Mouse (Mus musculus): ENCODE measurements around the gene 1110065P20Rik.
A peak's percentile ranks its signal among the peaks of the same experiment; 100 is the strongest.

Gene 1110065P20Rik

DNA sequence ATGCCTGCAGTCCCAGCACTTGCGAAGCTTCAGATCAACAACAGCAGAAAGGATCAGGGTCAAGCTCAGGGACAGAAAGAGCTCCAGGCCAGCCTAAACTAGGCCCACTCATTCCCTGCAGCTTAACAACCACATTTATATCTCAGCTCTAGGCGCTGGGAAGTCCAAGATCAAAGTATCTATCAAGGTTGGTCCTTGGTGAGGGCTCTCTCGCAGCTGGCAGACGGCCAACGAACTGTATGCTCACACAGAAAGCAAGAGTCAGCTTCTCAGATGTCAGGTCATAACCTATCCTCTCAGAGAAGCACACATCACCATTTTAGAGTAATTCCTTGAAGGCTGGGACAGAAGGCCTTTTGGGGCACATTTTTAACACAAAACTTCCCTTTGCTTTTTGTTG lies 7.4 kb upstream of the 1110065P20Rik start:
- no peak for TF ChIP-seq GATA4 (IDR thresholded peaks at IDR 0.05; ENCODE audit: insufficient replicate concordance, low read length)

DNA sequence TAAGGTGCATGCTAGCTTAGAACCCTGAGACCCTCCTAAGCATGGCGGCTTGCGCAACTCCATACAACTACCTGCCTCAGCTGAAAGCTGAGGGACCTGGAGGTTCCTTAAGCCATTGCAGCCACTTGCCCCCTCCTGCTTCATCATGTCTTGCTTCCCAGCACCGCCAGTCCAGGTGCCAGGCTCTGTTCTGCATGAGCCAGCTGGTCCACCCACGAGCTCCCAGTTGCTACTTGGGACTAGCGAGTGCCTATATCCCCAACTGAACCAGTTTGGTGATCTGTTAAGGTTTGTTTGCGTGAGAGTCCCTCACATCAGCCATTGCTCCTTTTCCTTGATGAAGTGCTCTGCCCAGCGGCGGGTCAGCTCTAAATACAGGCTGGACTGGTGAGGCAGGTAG lies 5.3 kb upstream of the 1110065P20Rik start:
- TF ChIP-seq GATA4 (IDR thresholded peaks at IDR 0.05; ENCODE audit: insufficient replicate concordance, low read length) = no peak

DNA sequence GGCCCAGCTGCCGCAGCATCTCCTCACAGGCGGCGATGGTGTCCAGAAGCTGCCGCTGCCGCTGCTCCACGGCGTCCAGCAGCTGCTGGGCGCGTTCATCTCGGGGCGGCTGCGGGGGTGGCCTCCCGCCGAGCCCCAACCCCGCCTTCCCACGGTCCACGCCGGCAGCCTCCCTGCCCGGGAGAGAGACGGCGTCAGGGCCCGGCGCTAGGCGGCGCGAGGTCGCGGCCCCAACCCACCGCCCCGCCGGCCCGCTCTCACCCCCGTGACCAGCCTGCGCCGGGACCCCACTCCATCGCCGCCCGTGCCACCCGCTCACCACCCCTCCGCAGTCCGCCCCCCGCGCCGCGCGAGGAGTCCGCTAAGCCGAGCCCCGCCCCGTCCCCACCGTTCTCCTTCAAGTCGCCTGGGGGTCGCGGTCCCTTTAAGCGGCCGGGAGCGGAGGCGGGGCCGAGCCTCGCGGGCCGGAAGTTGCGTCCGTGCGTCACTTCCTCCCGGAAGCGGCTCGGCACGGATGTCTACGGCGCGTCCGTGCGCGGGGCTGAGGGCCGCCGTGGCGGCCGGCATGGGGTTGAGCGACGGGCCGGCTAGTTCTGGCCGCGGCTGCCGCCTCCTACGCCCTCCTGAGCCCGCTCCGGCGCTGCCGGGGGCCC lies 609 bp downstream of the 1110065P20Rik start, which contains the start of gene Yrdc:
Gene Yrdc, plus strand, starts transcription at position 419 of the 653 bp plus-strand sequence.
- TF ChIP-seq GATA4 (IDR thresholded peaks at IDR 0.05; ENCODE audit: insufficient replicate concordance, low read length) = no peak

DNA sequence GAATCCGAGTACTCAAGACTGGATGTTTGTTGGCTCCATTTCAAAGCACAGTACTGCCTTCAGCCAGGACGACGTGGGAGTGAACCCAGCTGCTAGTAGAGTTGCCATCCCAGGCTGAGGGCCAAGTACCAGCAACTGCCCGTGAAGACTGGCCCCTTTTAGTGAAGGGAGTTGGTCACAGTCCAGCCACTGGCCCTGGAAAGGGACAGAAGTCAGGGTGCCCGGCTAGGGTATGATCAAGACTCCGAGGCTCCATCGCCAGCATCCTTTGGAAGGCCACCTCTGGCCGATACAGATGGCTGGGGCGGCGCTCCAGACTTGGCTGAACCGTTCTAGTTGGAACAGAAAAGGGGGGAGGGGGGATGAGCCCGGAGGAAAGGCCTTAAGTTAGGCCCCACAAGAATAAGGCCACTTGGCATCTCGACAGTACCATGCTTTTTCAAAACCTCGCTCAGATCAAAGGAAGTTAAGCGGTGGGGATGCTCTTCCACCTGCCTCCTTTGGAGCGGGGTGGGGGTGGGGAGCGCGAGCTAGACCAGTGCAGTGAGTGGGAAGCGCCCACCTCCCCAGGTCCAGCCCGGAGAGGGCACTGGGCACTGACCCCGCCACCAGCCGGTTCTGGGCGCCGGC lies 1.2 kb downstream of the 1110065P20Rik start:
- no peak for TF ChIP-seq GATA4 (IDR thresholded peaks at IDR 0.05; ENCODE audit: insufficient replicate concordance, low read length)

DNA sequence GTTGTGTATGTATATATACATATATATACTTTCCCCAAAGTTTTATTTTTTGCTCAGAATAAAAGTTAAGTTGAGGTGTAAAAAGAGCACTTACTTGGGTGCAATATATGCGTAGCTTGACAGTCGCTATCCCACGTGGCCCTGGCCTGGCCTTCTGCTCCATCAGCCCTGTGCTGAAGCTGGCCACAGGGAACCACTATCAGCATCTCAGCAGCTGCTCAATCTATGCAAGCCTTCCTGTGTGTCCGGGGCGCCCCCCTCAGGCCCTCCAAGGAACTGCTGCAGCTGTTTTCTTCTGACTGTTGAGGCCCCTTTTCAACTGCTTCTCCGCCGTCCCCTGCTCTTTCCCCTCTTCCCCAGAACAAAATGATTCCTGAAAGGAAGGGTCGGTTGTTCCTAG lies 3.4 kb downstream of the 1110065P20Rik start:
- peak; percentile 78; the same call in 1 of the 2 replicates for TF ChIP-seq GATA4 (IDR thresholded peaks at IDR 0.05; ENCODE audit: insufficient replicate concordance, low read length)

DNA sequence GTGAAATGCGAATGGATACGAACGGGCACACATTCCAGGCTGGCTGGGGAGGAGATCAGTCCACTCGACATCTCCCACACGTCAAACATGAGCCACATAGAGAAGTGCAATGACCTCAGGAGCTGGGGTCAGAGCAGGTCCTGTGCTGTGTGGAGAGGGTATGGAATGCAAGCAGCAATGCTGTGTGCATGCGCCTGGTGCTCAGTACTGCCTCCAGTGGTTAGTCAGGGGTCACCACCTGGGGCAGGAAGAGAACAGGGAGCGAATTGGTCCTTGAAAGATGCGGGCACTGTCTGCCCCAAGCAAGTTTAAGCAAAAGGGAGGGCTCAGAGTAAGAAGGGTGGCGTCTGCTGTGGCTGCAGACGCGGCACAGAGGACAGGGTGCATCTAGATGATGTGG lies 7.5 kb downstream of the 1110065P20Rik start:
- no peak for TF ChIP-seq GATA4 (IDR thresholded peaks at IDR 0.05; ENCODE audit: insufficient replicate concordance, low read length)

DNA sequence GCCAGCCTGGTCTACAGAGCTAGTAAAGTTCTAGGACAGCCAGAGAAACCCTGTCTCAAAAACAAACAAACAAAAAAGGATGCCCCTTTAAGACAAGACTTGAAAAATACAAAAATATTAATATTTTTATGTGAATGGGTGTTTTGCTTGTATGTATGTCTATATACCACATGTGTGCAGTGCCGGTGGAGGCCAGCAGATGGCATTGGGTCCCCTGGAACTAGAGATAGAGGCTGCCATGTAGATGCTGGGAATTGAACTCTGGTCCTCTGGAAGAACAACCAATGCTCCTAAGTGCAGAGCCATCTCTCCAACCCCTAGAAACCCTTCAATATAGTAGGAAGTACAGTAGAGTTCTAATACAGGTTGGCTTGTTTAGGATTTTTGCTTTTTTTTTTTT lies 10.0 kb downstream of the 1110065P20Rik start:
- TF ChIP-seq GATA4 (IDR thresholded peaks at IDR 0.05; ENCODE audit: insufficient replicate concordance, low read length) = no peak

DNA sequence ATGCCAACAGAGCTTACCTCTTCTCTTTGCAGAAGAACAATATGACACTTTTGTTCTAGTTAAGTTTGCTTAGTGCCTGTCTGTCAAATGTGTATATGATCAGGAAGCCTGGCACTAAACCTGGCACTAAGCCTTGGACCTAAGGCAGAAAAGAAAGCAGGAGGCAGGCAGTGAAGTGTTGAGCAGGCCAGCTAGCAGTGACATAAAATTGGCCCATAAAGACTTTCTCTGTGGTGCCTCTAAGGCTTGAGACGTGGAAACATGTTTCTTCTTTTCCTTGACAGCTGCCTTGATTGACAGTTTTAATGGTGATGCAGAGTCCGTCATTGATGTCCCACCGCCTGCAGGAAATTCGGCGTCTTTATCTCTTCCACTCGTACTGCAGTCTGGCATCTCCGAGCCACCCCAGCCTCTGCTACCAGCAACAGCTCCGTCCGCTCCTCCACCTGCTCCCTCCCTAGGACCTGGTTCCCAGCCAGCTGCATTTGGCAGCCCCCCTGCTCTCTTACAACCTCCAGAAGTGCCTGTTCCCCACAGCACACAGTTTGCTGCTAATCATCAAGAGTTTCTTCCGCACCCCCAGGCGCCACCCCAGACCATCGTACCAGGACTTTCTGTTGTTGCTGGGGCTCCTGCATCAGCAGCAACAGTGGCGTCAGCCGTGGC lies 12.8 kb downstream of the 1110065P20Rik start:
- TF ChIP-seq GATA4 (IDR thresholded peaks at IDR 0.05; ENCODE audit: insufficient replicate concordance, low read length) = no peak

DNA sequence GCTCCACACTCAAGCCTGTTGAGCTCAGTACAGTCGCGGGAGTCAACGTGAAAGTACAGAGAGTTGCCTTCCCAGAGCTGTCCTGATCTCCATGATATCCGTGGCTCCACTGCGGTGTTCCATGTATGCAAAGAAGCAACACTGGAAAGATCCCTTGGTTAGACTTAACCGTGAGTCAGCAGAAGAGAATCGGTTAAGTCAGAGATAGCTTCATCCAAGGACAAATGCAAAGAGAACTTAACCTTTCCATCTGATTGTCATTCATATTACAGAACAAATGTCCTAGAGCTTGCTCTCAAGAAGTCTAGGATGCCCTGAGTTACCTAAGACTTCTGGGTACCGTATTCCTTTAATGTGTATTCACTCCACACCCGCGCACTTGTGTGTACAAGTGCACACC lies 18.2 kb downstream of the 1110065P20Rik start:
- no peak for TF ChIP-seq GATA4 (IDR thresholded peaks at IDR 0.05; ENCODE audit: insufficient replicate concordance, low read length)

DNA sequence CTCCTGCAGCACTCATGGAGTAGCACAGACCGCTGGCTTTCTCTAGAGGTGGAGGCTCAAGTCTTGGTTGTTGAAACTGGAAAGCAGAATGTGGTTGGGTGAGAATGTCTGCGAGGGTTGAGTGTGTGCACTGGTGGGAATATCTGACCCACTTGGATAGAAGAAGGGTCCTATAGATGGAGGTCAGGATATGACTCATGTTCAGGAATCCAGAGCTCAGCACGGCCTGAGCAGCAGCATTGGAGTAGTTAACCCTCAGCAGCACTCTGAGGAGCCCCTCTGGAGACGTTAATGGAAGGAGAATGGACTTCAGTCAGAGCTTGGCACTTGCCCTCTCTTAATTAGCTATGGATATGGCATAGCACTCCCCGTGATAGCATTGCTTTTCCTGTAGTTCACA lies 21.3 kb downstream of the 1110065P20Rik start:
- no peak for TF ChIP-seq GATA4 (IDR thresholded peaks at IDR 0.05; ENCODE audit: insufficient replicate concordance, low read length)

DNA sequence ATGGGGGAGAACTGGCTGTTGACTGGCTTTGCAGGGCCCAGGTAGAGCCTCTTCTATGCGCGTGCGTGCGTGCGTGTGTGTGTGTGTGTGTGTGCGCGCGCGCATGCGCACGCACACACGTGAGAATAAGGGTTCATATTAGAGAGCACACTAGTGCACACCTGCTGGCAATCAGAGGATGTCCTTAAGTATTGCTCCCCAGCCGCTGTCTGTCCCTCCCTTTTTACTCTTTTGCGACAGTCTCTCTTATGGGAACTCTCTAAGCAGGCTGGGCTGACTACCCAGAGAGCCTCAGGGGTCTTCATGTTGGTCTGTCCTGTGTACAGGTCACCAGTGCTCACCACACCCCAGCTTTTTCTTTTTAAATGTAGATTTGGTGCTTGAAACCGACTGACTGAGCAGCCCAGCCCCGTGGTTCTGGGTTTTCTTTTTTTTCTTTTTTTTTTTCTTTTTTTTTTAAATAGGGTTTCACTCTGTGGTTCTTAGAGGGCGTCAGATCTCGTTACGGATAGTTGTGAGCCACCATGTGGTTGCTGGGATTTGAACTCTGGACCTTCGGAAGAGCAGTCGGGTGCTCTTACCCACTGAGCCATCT lies 25.5 kb downstream of the 1110065P20Rik start:
- TF ChIP-seq GATA4 (IDR thresholded peaks at IDR 0.05; ENCODE audit: insufficient replicate concordance, low read length) = no peak

DNA sequence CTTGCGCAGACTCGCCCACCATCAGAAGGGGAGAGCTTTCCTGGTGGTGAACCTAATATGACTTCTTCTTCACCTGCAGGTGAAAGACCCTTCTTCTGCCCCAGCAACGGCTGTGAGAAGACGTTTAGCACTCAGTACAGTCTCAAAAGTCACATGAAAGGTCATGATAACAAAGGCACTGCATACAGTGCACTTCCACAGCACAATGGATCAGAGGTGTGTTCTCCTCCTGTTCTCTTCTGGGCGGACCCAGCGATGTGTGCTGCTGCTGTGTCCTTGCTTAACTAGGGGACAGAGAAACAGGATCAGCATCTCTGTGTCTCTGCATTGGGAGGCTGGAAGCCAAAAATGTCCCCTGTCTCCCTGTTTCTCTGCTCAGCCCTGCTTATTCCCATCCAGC lies 26.0 kb downstream of the 1110065P20Rik start:
- TF ChIP-seq GATA4 (IDR thresholded peaks at IDR 0.05; ENCODE audit: insufficient replicate concordance, low read length) = no peak

DNA sequence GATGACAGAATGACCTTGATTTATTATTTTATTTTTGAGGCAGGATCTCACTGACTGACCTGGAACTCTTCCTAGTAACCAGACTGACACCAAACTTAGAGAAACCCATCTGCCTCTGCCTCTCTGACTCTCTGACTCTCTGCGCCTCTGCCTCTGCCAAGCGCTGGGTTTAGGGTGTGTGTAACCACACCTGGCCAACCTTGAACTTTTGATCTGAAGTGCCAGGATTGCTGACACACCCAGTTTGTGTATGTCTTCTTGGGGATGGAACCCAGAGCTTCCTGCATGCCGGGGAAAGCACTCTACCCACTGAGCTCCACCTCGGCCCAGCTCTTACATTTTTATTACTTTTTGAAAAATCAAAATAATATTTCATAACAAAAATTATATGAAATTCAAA lies 32.2 kb downstream of the 1110065P20Rik start:
- no peak for TF ChIP-seq GATA4 (IDR thresholded peaks at IDR 0.05; ENCODE audit: insufficient replicate concordance, low read length)

DNA sequence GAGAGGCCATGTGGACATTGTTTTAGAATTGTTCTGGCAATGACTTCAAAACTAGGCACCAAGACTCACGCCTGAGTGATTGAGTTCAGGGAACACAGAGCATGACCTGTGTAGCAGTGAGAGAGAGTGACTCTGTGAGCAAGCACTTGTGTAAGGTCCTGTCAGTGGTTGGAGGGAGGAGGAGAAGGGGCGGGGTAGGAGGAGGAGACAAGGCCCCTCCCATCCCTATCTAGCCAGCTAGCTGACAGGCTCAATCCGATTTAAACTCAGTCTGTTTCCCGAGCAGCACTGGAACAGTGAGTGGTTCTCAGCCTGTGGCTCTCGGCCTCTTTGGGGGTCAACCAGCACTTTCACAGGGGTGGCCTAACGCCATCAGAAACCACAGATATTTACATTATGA lies 33.2 kb downstream of the 1110065P20Rik start:
- TF ChIP-seq GATA4 (IDR thresholded peaks at IDR 0.05; ENCODE audit: insufficient replicate concordance, low read length) = peak; percentile 24; the same call in 1 of the 2 replicates

DNA sequence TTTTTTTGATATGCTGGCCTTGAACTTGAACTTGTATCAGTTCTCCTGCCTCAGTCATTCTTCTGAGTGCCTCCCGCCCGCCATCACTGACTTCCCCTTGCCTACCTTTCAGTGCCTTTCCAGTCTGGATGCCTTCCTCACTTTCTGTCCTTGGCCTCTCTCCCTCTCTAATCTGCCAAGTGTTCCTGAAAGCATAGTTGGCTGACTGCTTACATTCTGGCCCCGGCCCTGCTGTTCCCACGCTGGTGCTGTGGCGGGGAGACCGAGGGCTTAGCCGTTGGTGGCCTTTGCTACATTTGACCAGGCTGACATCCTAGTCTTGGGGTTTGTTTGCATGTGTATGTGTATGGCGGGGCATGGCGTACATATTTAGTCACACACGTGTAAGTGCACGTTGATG lies 35.1 kb downstream of the 1110065P20Rik start:
- TF ChIP-seq GATA4 (IDR thresholded peaks at IDR 0.05; ENCODE audit: insufficient replicate concordance, low read length) = no peak

All from liver, adult (tissue).